Mouse (Mus musculus) monocyte, adult 2 months (primary cell): ENCODE results near the gene Cry2.
A peak's percentile ranks its signal among the peaks of the same experiment; 100 is the strongest.

Experiments
- DNase-seq, 2 experiments: peaks; one replicate each; pipeline ENCODE4 v3.0.0; 2022; ENCODE audit warnings: low spot score in 2 of 2, low read depth in 1 of 2

The Cry2 gene

GRCm38 (mm10) chr2:92446656-92447055 is 12.8 kb upstream of the Cry2 start:
- no peak for DNase-seq

GRCm38 (mm10) chr2:92445890-92446289 is 12.0 kb upstream of the Cry2 start:
- DNase-seq, result no peak

GRCm38 (mm10) chr2:92444376-92444775 is 10.5 kb upstream of the Cry2 start:
- DNase-seq, result no peak

GRCm38 (mm10) chr2:92443313-92443712 is 9.5 kb upstream of the Cry2 start:
- no peak for DNase-seq

- DNase-seq, result no peak
Observed at GRCm38 (mm10) chr2:92442419-92443001, 8.7 kb upstream of the Cry2 start.

- no peak for DNase-seq
Observed at GRCm38 (mm10) chr2:92440432-92440831, 6.6 kb upstream of the Cry2 start.

- DNase-seq, result no peak
Observed at GRCm38 (mm10) chr2:92438567-92438966, 4.7 kb upstream of the Cry2 start.

GRCm38 (mm10) chr2:92437875-92438274 is 4.0 kb upstream of the Cry2 start:
- DNase-seq, result peak; percentile 34 to 66

GRCm38 (mm10) chr2:92437366-92437765 is 3.5 kb upstream of the Cry2 start:
- DNase-seq, result no peak

GRCm38 (mm10) chr2:92435023-92435422 is 1.2 kb upstream of the Cry2 start:
- DNase-seq, result no peak

- no peak for DNase-seq
Observed at GRCm38 (mm10) chr2:92434375-92434745, 517 bp upstream of the Cry2 start.

GRCm38 (mm10) chr2:92432299-92433295 is 1.2 kb downstream of the Cry2 start:
- no peak for DNase-seq

GRCm38 (mm10) chr2:92431611-92432179 is 2.1 kb downstream of the Cry2 start:
- no peak for DNase-seq

GRCm38 (mm10) chr2:92430723-92431541 is 2.9 kb downstream of the Cry2 start:
- no peak for DNase-seq

GRCm38 (mm10) chr2:92430089-92430488 is 3.8 kb downstream of the Cry2 start:
- DNase-seq, result no peak

GRCm38 (mm10) chr2:92427882-92428281 is 6.0 kb downstream of the Cry2 start:
- no peak for DNase-seq

- no peak for DNase-seq
Observed at GRCm38 (mm10) chr2:92426426-92426825, 7.4 kb downstream of the Cry2 start.

- DNase-seq, result no peak
Observed at GRCm38 (mm10) chr2:92425366-92425765, 8.5 kb downstream of the Cry2 start.

GRCm38 (mm10) chr2:92424462-92425308 is 9.2 kb downstream of the Cry2 start:
- no peak for DNase-seq

- DNase-seq, result no peak
Observed at GRCm38 (mm10) chr2:92423702-92424461, 10.0 kb downstream of the Cry2 start.
